Mouse (Mus musculus): Measurements from ENCODE around the gene Cep57l1.

Cep57l1 gene

DNA sequence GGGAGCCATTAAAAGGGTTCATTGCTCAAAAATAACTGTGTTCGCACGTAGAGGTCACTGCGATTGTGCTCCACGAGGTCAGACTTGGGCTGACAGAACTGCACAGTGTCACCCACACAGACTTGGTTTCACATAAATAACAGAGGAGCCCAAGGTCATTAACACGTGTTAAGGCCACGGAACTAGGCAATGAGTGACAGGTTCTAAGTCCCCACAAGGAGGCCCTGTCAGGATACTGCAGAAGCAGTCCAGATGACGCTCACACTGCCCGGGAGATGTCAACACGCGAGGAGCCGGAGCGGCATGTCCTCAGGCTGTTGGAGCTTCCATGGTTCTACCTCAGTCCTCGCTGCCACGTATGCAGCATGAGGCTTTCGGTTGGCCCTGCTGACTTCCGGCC, 72.4 kb downstream of the Cep57l1 start:
- DNase-seq (ENCODE audit: low spot score), result no peak

DNA sequence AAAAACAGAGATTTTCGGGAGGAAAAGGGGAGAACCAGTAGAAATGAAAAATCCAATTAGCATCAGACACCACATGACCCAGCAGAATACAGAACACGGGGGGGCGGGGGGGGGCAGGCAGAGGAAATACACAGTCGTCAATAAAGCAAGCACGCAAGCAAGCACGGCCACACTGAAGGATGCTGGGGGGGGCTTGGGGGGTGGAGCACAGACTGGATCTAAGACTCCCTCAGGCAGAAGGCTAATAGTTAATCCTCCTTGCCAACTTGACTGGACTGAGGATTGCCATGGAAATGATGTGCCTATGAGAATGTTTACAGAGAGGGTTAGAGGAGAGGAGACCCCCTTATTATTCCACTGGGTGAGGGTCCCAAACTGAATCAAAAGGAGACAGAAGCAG, 74.3 kb downstream of the Cep57l1 start:
- no peak for DNase-seq (ENCODE audit: low spot score)

- DNase-seq (ENCODE audit: low spot score), result no peak
These were observed 76.5 kb downstream of the Cep57l1 start for GRCm38 (mm10) chr10:41733214-41733613.

GRCm38 (mm10) chr10:41731932-41732331, 77.7 kb downstream of the Cep57l1 start:
- DNase-seq (ENCODE audit: low spot score), result no peak

- DNase-seq (ENCODE audit: low spot score), result no peak
These were observed 78.9 kb downstream of the Cep57l1 start for GRCm38 (mm10) chr10:41730746-41731145.

DNA sequence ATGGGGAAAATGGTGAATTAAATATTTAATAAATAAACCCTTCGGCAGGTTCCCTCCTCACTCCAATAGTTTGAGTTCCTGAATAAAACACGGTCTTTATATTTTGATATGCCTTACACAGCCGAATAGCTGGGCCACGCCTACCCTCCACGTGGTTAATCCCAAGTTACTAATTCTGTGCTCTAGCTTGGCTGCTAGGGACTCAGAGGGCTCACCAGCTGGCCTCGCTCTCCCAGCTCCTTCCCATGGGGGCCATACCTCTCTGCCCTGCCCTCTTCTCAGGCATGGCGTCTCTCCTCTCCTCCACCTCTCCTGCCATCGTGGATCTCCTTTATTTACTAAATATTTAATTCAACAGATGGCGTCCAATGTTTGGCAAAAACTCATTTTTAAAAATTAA, 83.5 kb downstream of the Cep57l1 start:
- no peak for DNase-seq (ENCODE audit: low spot score)

GRCm38 (mm10) chr10:41719587-41719986, 90.1 kb downstream of the Cep57l1 start:
- no peak for DNase-seq (ENCODE audit: low spot score)

GRCm38 (mm10) chr10:41716029-41716897, 93.4 kb downstream of the Cep57l1 start, which contains the start of gene Ccdc162:
Gene Ccdc162, minus strand, starts transcription at chr10:41716634.
- DNase-seq (ENCODE audit: low spot score), result no peak

DNA sequence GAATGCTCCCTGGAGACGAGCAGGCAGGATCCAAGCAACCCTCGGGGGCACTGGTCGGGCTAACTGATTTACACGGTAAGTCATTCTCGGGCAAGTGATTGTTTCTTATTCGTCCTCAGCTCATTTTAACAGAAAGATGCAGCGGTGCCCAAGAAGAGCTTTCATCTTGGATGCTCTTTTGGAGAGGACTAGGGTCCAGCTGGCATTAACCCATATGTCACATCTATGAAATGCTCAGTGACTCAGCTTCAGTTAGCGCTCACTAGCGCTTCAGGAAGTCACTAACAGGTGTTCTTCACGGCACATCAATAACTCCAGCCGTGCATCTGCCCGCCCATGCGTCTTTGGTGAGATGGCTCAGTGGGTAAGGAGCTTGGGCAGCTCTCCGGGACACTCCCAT, 94.1 kb downstream of the Cep57l1 start:
- no peak for DNase-seq (ENCODE audit: low spot score)

GRCm38 (mm10) chr10:41711467-41711866, 98.2 kb downstream of the Cep57l1 start:
- no peak for DNase-seq (ENCODE audit: low spot score)

- DNase-seq (ENCODE audit: low spot score), result no peak
These were observed 98.9 kb downstream of the Cep57l1 start for GRCm38 (mm10) chr10:41710773-41711172.

GRCm38 (mm10) chr10:41709341-41709740, 100.3 kb downstream of the Cep57l1 start:
- DNase-seq (ENCODE audit: low spot score), result no peak

GRCm38 (mm10) chr10:41699669-41700068, 110.0 kb downstream of the Cep57l1 start:
- DNase-seq (ENCODE audit: low spot score), result no peak

DNA sequence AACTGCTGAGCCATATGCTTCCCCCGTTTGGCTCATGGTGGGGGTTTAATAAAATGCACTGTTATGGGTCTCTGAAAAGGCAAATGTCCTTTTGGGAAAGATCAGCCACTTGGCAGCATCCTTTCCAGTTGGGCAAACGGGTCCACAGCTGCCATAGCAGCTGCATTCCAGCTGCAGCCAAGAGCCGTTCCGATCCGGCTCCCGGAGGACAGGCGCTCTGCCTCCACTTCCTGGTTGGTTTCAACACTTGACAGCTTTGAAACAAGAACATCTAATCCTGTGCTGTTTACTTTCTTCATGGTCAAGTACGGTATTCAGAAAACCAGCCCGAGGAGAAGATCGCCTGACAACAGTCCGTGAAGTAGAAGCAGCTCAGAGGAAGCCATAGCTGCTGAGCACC, 112.6 kb downstream of the Cep57l1 start:
- DNase-seq (ENCODE audit: low spot score), result no peak

DNA sequence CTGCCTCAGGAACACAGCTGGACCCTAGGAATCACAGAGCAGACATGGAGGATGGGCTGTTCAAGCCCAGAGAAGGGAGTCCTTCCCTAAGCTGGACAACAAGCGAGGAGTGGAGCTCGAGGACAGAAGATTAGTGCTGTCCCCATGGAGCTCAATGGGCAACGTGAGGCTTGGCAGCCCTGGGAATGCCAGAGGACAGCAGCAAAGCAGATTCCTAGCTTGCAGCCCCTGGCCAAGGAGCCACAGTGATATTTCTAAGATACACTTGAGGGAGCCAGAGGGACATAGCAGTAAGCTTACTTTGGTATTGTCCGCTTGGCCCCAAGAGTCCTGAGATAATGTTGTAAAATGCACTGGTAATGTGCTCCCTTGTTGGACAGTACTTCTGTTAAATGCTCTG, 118.7 kb downstream of the Cep57l1 start:
- DNase-seq (ENCODE audit: low spot score), result no peak

GRCm38 (mm10) chr10:41689941-41690887, 119.5 kb downstream of the Cep57l1 start:
- DNase-seq (ENCODE audit: low spot score), result peak; percentile 52

DNA sequence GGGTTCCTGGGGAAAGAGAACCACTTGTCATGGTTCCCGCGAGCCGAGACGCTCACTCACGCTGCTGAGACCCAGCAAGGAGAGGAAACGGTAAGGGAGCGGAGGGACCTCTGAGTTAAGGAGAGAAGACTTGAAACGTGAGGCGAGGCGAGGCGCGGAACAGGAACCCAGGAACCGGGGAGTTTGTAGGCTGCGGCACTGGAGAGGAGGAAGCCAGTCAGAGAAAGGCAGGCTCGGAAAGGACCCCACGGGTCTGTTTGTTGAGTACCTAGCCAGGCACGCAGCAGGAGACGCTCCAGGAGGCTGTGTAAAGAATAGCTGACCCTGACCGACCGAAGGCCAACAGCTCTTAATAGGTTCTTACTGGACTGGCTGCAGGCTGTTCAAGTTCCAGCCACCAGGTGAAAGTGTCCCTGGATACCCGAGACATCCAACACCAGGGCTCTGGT, 125.1 kb downstream of the Cep57l1 start:
- DNase-seq (ENCODE audit: low spot score), result no peak

DNA sequence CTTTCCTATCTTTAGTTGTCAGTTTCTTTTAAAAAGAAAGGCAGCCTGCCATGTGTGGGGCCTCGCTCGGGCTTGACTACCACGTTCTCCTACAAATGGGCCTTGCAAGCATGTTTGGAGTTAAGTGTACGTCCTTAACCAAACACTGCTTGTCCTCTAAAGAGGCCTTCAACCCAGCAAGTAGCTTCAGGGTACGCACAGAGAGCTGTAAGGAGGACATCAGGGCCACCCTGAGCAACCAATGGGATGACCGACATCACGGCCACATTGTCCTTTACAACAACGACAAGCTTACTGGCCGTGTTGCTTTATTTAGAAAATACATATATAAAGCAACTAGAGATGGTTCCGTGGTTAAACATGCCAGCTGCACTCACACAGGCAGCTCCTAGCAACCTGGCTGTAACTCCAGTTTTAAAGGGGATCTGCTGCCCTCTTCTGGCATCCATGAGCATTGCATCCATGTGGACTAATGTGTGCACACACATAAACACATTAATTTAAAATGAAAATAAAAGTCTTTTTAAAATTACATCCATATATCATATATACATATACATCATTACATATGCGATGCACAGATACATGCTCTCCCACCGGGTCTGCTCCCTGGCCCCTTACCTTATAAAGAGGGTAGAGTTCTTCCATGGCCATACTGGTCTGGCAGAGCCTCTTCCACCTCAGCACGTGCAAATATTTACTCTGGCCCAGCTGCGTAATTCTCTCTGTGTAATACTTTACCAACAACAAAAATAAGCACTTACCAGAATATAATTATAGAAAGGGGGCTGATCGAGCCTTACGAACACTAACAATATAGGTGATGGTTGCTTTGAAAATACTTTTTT, 126.9 kb downstream of the Cep57l1 start:
- peak; percentile 70 for DNase-seq (ENCODE audit: low spot score)

DNA sequence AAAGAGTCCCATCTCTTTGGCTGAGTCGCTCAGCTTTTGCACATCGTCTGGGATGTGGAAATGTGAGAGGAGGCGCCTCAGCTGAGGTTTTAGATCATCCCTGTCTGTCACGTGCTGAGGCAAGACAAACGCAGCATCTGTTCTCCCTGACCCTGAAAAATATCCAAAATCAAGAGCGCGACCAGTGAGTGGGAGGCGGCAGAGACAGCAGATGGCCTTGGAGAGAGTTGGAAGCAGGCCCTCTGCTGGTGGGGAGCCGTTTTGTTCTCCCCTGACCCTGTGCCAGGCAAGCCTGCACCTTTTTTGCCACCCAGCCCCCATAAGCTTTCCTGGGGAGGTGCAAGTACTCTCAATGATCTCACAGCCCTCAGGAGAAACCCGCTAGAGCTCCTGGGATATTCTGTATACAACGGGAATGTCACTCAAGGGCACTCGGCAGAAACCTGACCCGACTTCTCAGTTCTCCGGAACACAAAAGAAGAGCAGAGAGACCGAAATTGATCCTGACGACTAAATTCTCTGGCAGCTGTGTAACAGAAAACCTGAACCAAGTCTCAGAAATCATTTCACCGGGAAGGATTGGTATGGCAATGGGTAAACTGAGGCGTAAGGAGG, 130.8 kb downstream of the Cep57l1 start:
- peak; percentile 12 for DNase-seq (ENCODE audit: low spot score)

DNA sequence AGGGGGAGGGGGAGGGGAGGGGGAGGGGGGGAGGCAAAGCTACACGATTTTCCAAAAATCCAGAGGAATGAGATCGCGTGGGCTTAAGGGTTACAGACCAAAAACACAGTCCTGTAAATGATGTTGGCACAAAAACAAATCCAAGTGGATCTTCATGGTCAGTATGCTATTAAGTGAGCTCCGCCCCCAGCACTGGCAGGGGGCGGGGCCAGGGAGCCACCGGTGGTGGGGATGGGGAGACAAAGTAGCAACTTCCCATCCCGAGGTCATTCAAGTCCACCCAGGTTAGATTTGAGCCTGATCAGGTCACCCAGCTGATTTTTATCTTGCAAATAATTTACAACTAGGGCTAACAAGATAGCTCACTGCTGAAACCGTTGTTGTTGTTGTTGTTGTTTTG, 132.3 kb downstream of the Cep57l1 start:
- DNase-seq (ENCODE audit: low spot score), result no peak

DNA sequence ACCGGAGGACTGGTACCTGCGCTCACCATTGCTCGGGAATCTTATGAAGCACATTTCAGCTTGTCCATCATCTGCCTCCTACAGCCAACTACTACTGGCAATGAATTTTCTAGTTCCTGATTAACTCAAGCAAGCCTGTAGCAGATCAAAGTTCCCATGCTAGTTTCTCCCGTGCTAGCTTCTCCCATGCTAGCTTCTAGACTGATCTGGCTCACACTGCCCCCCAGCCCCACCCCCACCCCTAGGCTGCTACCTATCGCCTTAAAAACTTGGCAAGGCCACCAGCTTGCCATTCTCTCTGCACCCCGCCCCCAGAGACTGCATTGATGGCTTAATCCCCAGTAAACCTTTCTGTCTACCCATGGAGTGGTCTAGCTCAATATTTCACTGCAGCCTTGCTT, 133.0 kb downstream of the Cep57l1 start:
- no peak for DNase-seq (ENCODE audit: low spot score)

All from c-Kit-positive CD71-positive TER-119-positive erythroid progenitor cells, embryonic 14.5 days (primary cell).